Mouse (Mus musculus): ENCODE results near the gene Hsh2d. TPM values are rescaled to one million over a fixed set of nuclear protein-coding genes. Genes with fewer than 3 reads are reported as not detected.
A peak's percentile ranks its signal among the peaks of the same experiment; 100 is the strongest.

Hsh2d gene
- polyA plus RNA-seq, 1 experiment from 2014 or later: not detected

- H3K4me1 ChIP-seq (replicated peaks): peaks cover 31% of the 10 kb centered on the region
- peak overlapping the region; percentile 51 for H3K9ac ChIP-seq
- ATAC-seq (ENCODE audit: low FRiP score): no peak
Observed at GRCm38 (mm10) chr8:72160007-72160406, 29.4 kb upstream of the Hsh2d start.

GRCm38 (mm10) chr8:72160707-72161697, 28.4 kb upstream of the Hsh2d start, which contains the start of gene Rab8a:
TSS of gene Rab8a (plus strand) at chr8:72161200.
- ATAC-seq (ENCODE audit: low FRiP score): peak; percentile 99
- Histone ChIP-seq H3K27ac (peak within 1 kb of the TSS; percentile 91), H3K4me3 (peak within 1 kb of the TSS; percentile 96), H3K27me3 (no peaks in the 10 kb centered on the region), H3K9me3 (no peaks in the 10 kb centered on the region), H3K4me2 (peak within 1 kb of the TSS; percentile 87), H3K4me1 (replicated peaks) (peaks cover 31% of the 10 kb centered on the region), H3K9ac (peak within 1 kb of the TSS; percentile 98), H3K36me3 (peaks cover 11% of the 10 kb centered on the region)
- under 1% methylated on average over 81 of the region's 82 CpGs for WGBS

More at GRCm38 (mm10) chr8:72160007-72160406, 29.4 kb upstream of the Hsh2d start:
- WGBS: 72% methylated on average over 3 of the region's 3 CpGs
- Histone ChIP-seq H3K27me3 (no peaks in the 10 kb centered on the region), H3K4me2 (peak overlapping the region; percentile 68), H3K9me3 (no peaks in the 10 kb centered on the region), H3K27ac (no peak overlapping the region), H3K4me3 (peak overlapping the region; percentile 96), H3K36me3 (peaks cover 6% of the 10 kb centered on the region)

- peaks cover 21% of the 10 kb centered on the region for H3K36me3 ChIP-seq
- peak overlapping the region; percentile 96 for H3K4me3 ChIP-seq
- no peak for ATAC-seq (ENCODE audit: low FRiP score)
- H3K4me1 ChIP-seq (replicated peaks): peaks cover 31% of the 10 kb centered on the region
- no peaks in the 10 kb centered on the region for H3K9me3 ChIP-seq
- peak overlapping the region; percentile 87; the same call in 1 of the 2 replicates for H3K4me2 ChIP-seq
- no peak overlapping the region for H3K27ac ChIP-seq
- no peaks in the 10 kb centered on the region for H3K27me3 ChIP-seq
- H3K9ac ChIP-seq: no peak overlapping the region
Observed at GRCm38 (mm10) chr8:72162821-72163220, 26.6 kb upstream of the Hsh2d start.

GRCm38 (mm10) chr8:72169098-72169668, 20.3 kb upstream of the Hsh2d start:
- no peak overlapping the region for H3K4me3 ChIP-seq
- ATAC-seq (ENCODE audit: low FRiP score): no peak
- no peak overlapping the region for H3K9ac ChIP-seq
- no peaks in the 10 kb centered on the region for H3K4me1 ChIP-seq (replicated peaks)
- H3K27ac ChIP-seq: no peak overlapping the region
- 93% methylated on average over 3 of the region's 3 CpGs for WGBS
- no peaks in the 10 kb centered on the region for H3K27me3 ChIP-seq
- H3K9me3 ChIP-seq: no peaks in the 10 kb centered on the region
- peaks cover 85% of the 10 kb centered on the region for H3K36me3 ChIP-seq
- no peak overlapping the region for H3K4me2 ChIP-seq

- ATAC-seq (ENCODE audit: low FRiP score): no peak
- H3K9ac ChIP-seq: no peak overlapping the region
- H3K9me3 ChIP-seq: no peaks in the 10 kb centered on the region
- no peak overlapping the region for H3K4me3 ChIP-seq
- H3K4me2 ChIP-seq: no peak overlapping the region
- WGBS: 80% methylated on average over 3 of the region's 3 CpGs
- peaks cover 86% of the 10 kb centered on the region for H3K36me3 ChIP-seq
- H3K4me1 ChIP-seq (replicated peaks): no peaks in the 10 kb centered on the region
- no peaks in the 10 kb centered on the region for H3K27me3 ChIP-seq
- no peak overlapping the region for H3K27ac ChIP-seq
Observed at GRCm38 (mm10) chr8:72169681-72170249, 19.7 kb upstream of the Hsh2d start.

- no peaks in the 10 kb centered on the region for H3K4me1 ChIP-seq (replicated peaks)
- 0 out of 2 replicates have a peak, but pooled peaks have one; percentile 30 for ATAC-seq (ENCODE audit: low FRiP score)
- peak overlapping the region; percentile 3; the same call in 1 of the 2 replicates for H3K27ac ChIP-seq
- H3K4me3 ChIP-seq: no peak overlapping the region
- H3K36me3 ChIP-seq: peaks cover 95% of the 10 kb centered on the region
- H3K9ac ChIP-seq: no peak overlapping the region
- no peak overlapping the region for H3K4me2 ChIP-seq
- H3K27me3 ChIP-seq: no peaks in the 10 kb centered on the region
- 56% methylated on average over 5 of the region's 5 CpGs for WGBS
- H3K9me3 ChIP-seq: no peaks in the 10 kb centered on the region
Observed at GRCm38 (mm10) chr8:72177346-72177925, 12.0 kb upstream of the Hsh2d start.

- Histone ChIP-seq H3K27me3 (no peaks in the 10 kb centered on the region), H3K4me1 (replicated peaks) (no peaks in the 10 kb centered on the region), H3K4me3 (no peak overlapping the region), H3K9me3 (no peaks in the 10 kb centered on the region), H3K4me2 (no peak overlapping the region), H3K9ac (no peak overlapping the region), H3K27ac (no peak overlapping the region), H3K36me3 (peaks cover 33% of the 10 kb centered on the region)
- 77% methylated on average over 2 of the region's 2 CpGs for WGBS
- no peak; the same call in 1 of the 2 replicates for ATAC-seq (ENCODE audit: low FRiP score)
Observed at GRCm38 (mm10) chr8:72183554-72184202, 5.8 kb upstream of the Hsh2d start.

GRCm38 (mm10) chr8:72187793-72188331, 1.6 kb upstream of the Hsh2d start:
- H3K36me3 ChIP-seq: no peaks in the 10 kb centered on the region
- H3K27ac ChIP-seq: no peak overlapping the region
- WGBS: 78% methylated on average over 2 of the region's 2 CpGs

GRCm38 (mm10) chr8:72190215-72190539, 739 bp downstream of the Hsh2d start:
- no peak overlapping the region for H3K9ac ChIP-seq
- H3K27me3 ChIP-seq: no peaks in the 10 kb centered on the region
- no peaks in the 10 kb centered on the region for H3K9me3 ChIP-seq
- H3K4me1 ChIP-seq (replicated peaks): no peaks in the 10 kb centered on the region
- H3K4me3 ChIP-seq: no peak overlapping the region
- ATAC-seq (ENCODE audit: low FRiP score): no peak
- WGBS: 94% methylated on average over 2 of the region's 2 CpGs
- no peaks in the 10 kb centered on the region for H3K36me3 ChIP-seq
- no peak overlapping the region for H3K4me2 ChIP-seq
- H3K27ac ChIP-seq: no peak overlapping the region

More at GRCm38 (mm10) chr8:72187793-72188331, 1.6 kb upstream of the Hsh2d start:
- Histone ChIP-seq H3K9ac (no peak overlapping the region), H3K27me3 (no peaks in the 10 kb centered on the region), H3K4me2 (no peak overlapping the region), H3K4me1 (replicated peaks) (no peaks in the 10 kb centered on the region), H3K4me3 (no peak overlapping the region), H3K9me3 (no peaks in the 10 kb centered on the region)
- ATAC-seq (ENCODE audit: low FRiP score): no peak

GRCm38 (mm10) chr8:72192065-72192464, 2.6 kb downstream of the Hsh2d start:
- H3K9ac ChIP-seq: no peak overlapping the region
- ATAC-seq (ENCODE audit: low FRiP score): no peak

GRCm38 (mm10) chr8:72197997-72198396, 8.6 kb downstream of the Hsh2d start:
- H3K27me3 ChIP-seq: no peaks in the 10 kb centered on the region
- H3K4me3 ChIP-seq: no peak overlapping the region
- H3K9ac ChIP-seq: no peak overlapping the region
- ATAC-seq (ENCODE audit: low FRiP score): no peak
- no peak overlapping the region for H3K27ac ChIP-seq
- H3K36me3 ChIP-seq: no peaks in the 10 kb centered on the region
- H3K9me3 ChIP-seq: peaks cover 17% of the 10 kb centered on the region
- WGBS: 66% methylated on average over 8 of the region's 8 CpGs
- no peaks in the 10 kb centered on the region for H3K4me1 ChIP-seq (replicated peaks)
- H3K4me2 ChIP-seq: no peak overlapping the region

More at GRCm38 (mm10) chr8:72192065-72192464, 2.6 kb downstream of the Hsh2d start:
- Histone ChIP-seq H3K9me3 (no peaks in the 10 kb centered on the region), H3K27ac (no peak overlapping the region), H3K4me2 (no peak overlapping the region), H3K4me1 (replicated peaks) (no peaks in the 10 kb centered on the region), H3K27me3 (no peaks in the 10 kb centered on the region), H3K36me3 (no peaks in the 10 kb centered on the region), H3K4me3 (no peak overlapping the region)
